Mouse (Mus musculus): ENCODE measurements around the gene Elk3.

- TF ChIP-seq POLR2A (IDR thresholded peaks at IDR 0.05; ENCODE audit: low read depth, low read length), result no peak
- peak; percentile 74 for TF ChIP-seq CTCF (IDR thresholded peaks at IDR 0.05; ENCODE audit: borderline replicate concordance, insufficient read depth, low read length)
Observed at GRCm38 (mm10) chr10:93291352-93291751, 19.6 kb downstream of the Elk3 start.
